In genomic region chr8:126675153-126675552, GRCm38 (mm10) we compare ENCODE assay signal across 26 mouse cellular contexts.
A peak's percentile ranks its signal among the peaks of the same experiment; 100 is the strongest.
DNase-seq lines count a peak whose midpoint lies in the region; TF ChIP-seq lines count a peak whose summit lies in the region.
"Had no signal": no experiment of that assay in that cellular context is flagged by ENCODE, and none has a peak within 500 bp of the region (broad histone marks: within the 10 kb centered on the region; RNA-seq: fewer than 3 reads in every experiment).

No protein-coding gene starts in this region.

- 92% methylated on average over 2 of the region's 2 CpGs for whole genome bisulfite sequencing in forebrain, embryonic 10.5 days

- 0 out of 2 replicates have a peak, but pooled peaks cover 4% of the 10 kb centered on the region for H3K27me3 ChIP-seq in forebrain, embryonic 10.5 days (ENCODE audit: poor library complexity, severe bottlenecking)
- H3K27me3 ChIP-seq: embryonic facial prominence, embryonic 13.5 days; heart, embryonic 13.5 days; hindbrain, embryonic 15.5 days; kidney, embryonic 15.5 days; stomach, embryonic 15.5 days had no signal

- DNase-seq in frontal cortex, postnatal 36 days (ENCODE audit: low spot score in 2 of 2): peak; percentile 48 to 61
- no peak for DNase-seq in frontal cortex, postnatal 25 days (ENCODE audit: low spot score in 2 of 2)
- DNase-seq in layer of hippocampus, adult 9-11 months: peak; percentile 68
- DNase-seq in layer of hippocampus, adult 9-10 months (ENCODE audit: low spot score): no peak
- peak; percentile 60 to 67 for DNase-seq in right cerebral cortex, adult 2 months (ENCODE audit: low spot score in 2 of 2)
- DNase-seq in right cerebral cortex, postnatal 4 days: no peak
- no peak for DNase-seq in forebrain, embryonic 10.5 days (ENCODE audit: extremely low spot score, low spot score)
- DNase-seq: adrenal gland, postnatal 14 days; cerebellum, adult 11-12 months; cerebellum, adult 9-11 months; heart, postnatal 10 days; kidney, adult 18-20 months; kidney, postnatal 25 days; liver; lung, embryonic 14.5 days; lung, postnatal 14 days; midbrain, embryonic 14.5 days; thymus, adult 18-20 months; thymus, postnatal 25 days had no signal

- H3K9me3 ChIP-seq in forebrain, embryonic 10.5 days: no peaks in the 10 kb centered on the region
- H3K9me3 ChIP-seq: embryonic facial prominence, embryonic 13.5 days; heart, embryonic 13.5 days; hindbrain, embryonic 15.5 days; kidney, embryonic 15.5 days; stomach, embryonic 15.5 days had no signal

- no peaks in the 10 kb centered on the region for H3K36me3 ChIP-seq in forebrain, embryonic 10.5 days (replicated peaks)
- H3K36me3 ChIP-seq: embryonic facial prominence, embryonic 13.5 days; heart, embryonic 13.5 days; hindbrain, embryonic 15.5 days; kidney, embryonic 15.5 days; stomach, embryonic 15.5 days had no signal

- H3K27ac ChIP-seq in cortical plate, adult 2 months (ENCODE audit: insufficient read depth, low read length): peak overlapping the region; percentile 21; the same call in 1 of the 2 replicates
- no peak overlapping the region for H3K27ac ChIP-seq in forebrain, embryonic 10.5 days
- H3K27ac ChIP-seq: embryonic facial prominence, embryonic 13.5 days; heart, embryonic 13.5 days; hindbrain, embryonic 15.5 days; kidney, embryonic 15.5 days; liver, embryonic 14.5 days; stomach, embryonic 15.5 days had no signal

- peaks cover 2% of the 10 kb centered on the region; the same call in 1 of the 2 replicates for H3K4me1 ChIP-seq in cortical plate, adult 2 months (ENCODE audit: control insufficient read depth, insufficient read depth, low read length)
- H3K4me1 ChIP-seq in forebrain, embryonic 10.5 days: peaks cover 14% of the 10 kb centered on the region
- H3K4me1 ChIP-seq: heart, embryonic 13.5 days; stomach, embryonic 15.5 days had no signal

- TF ChIP-seq POLR2A in cortical plate, adult 2 months (IDR thresholded peaks at IDR 0.05; ENCODE audit: extremely low read depth, insufficient read depth, low read length): no peak

- no peak for TF ChIP-seq CTCF in cortical plate, adult 2 months (IDR thresholded peaks at IDR 0.05; ENCODE audit: extremely low read depth, insufficient read depth, low read length)

- H3K4me3 ChIP-seq in cortical plate, adult 2 months (ENCODE audit: insufficient read depth, low read length): no peak overlapping the region
- no peak overlapping the region for H3K4me3 ChIP-seq in forebrain, embryonic 10.5 days
- H3K4me3 ChIP-seq: embryonic facial prominence, embryonic 13.5 days; heart, embryonic 13.5 days; hindbrain, embryonic 15.5 days; kidney, embryonic 15.5 days; stomach, embryonic 15.5 days had no signal

Comparison
In these comparisons a context has a peak if more than half of its experiments do, and no peak if none do; other contexts are left out.
1. DNase-seq: peak in frontal cortex, postnatal 36 days (2 of 2), layer of hippocampus, adult 9-11 months (single experiment) and right cerebral cortex, adult 2 months (2 of 2); none in frontal cortex, postnatal 25 days (0 of 2), layer of hippocampus, adult 9-10 months (single experiment), right cerebral cortex, postnatal 4 days (single experiment) and forebrain, embryonic 10.5 days (single experiment).